Mouse (Mus musculus) cerebral cortex, adult 2 months (tissue): Measurements from ENCODE around the gene Ergic2.

ENCODE experiments used
- WGBS: fragments of 180-500 bp; shearing (Covaris S2); methylation state at CpG from one replicate; pipeline ENCODE4 v1.1.7; 2018; 5-methylcytosine and 5-hydroxymethylcytosine counted together

The Ergic2 gene

DNA sequence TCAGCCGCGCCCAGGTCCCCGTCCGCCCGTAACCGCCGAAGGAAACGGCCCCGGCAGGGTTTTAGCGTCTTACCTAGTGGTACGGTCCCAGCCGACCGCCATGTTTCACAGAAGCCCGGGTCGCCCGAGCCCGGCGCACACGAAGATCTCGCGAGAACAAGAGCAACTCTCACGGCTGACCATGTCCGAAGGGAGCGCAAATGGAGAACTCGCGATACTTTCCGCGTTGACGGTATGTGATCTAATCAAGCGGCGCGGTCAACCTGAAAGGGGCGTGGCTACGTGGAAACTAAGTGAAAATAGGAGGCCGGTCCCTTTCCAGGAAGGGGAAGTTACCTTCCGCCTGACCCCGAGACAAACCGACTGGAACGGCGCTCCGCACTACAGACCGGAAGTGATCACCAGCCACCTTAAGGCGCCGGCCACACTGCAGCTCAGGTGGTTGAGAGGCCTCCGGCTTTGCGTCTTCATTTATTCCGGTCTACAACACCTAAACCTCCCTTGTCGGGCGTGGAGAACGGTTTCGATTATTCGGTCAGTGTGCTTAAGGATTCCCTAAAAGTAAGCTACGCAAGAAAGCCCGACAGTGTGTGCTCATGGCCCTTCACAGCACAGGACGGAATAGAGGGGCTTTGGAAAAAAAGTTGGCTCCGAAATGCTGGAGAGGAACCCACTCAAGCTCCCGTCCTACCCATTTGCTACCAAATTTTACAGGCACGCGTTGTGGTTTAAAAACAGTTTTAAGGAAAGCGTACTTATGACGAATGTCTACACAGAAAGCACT, at the start of gene Ergic2:
Gene Ergic2 (minus strand): TSS at position 478 of the 784 bp plus-strand sequence.
- under 1% methylated on average over 61 of the region's 61 CpGs for WGBS

- 86% methylated on average over 6 of the region's 6 CpGs for WGBS
Observed at GRCm38 (mm10) chr6:148260729-148261101, 48.5 kb upstream of the Ergic2 start.

DNA sequence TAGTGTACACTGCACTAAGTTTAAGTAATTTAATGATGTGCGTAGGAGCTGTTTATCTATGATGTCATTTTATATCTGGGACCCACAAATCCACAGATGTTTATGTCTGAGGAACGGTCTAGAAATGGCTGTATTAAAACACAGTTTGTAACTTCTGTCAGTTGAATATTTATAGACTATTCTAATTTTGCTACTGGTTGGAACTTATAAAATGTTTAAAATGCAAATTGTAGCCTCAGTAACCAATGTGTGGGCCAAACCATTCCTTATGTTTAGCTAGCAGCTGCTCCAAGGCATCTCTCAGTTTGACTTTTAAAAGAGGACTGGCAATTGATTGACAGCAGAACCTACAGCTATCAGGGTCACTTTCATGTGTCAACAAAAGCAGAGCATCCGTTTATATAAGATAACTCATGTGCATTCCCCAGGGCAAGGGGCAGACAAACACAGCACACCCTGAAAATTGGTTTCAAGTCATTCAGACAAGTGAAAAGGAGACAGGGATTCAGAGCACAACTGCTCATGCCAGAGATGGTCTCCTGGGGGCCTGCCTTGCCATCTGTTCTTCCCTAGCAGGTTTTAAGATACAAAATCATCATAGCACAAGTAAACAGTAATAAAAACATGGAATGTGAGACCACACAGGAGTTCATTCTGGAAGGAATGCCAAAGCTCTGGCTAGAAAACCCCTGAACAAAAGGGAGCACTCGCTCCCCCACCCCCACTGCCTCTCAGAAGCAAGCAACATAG, 48.0 kb upstream of the Ergic2 start:
- WGBS = 48% methylated on average over 4 of the region's 4 CpGs

DNA sequence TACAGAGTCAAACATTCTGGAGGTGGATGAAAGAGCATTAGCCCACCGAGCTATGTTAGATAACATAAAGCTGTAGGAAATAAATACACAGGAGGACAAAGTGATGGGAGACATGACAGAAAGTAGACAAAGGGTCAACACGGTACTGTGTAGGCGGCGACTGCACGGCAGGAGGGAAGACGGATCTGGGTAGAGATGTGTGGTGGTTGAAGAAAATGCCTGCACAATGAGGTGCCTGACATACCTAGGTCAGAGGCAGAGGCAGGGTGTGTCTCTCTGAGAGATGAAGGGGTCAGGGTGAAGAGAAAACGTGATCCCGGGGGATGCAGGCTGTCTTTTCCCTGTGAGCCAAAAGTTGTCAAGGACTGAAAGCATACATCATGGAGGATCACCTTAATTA, 46.9 kb upstream of the Ergic2 start:
- 85% methylated on average over 8 of the region's 8 CpGs for WGBS

- WGBS = 82% methylated on average over 2 of the region's 2 CpGs
Observed at GRCm38 (mm10) chr6:148257805-148258204, 45.6 kb upstream of the Ergic2 start.

DNA sequence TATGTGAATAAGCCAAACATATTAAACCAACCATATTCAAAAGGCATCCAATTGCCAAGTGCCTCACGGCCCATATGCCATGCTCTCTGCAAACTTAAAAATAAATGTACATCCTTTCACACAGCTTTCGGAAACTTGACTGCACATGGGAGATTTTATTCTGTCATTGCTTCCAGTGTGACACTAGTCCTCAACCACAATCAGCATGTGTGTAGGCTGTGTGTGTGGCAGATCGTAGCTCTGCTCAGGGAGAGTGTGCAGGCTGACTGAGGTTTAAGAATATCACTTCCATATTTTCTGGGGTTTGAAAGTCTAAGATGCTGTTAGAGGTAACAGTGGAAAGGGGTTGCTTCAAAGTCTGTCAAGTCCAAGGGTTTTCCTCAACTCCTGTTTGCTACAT, 43.9 kb upstream of the Ergic2 start:
- 55% methylated on average over 3 of the region's 3 CpGs for WGBS

DNA sequence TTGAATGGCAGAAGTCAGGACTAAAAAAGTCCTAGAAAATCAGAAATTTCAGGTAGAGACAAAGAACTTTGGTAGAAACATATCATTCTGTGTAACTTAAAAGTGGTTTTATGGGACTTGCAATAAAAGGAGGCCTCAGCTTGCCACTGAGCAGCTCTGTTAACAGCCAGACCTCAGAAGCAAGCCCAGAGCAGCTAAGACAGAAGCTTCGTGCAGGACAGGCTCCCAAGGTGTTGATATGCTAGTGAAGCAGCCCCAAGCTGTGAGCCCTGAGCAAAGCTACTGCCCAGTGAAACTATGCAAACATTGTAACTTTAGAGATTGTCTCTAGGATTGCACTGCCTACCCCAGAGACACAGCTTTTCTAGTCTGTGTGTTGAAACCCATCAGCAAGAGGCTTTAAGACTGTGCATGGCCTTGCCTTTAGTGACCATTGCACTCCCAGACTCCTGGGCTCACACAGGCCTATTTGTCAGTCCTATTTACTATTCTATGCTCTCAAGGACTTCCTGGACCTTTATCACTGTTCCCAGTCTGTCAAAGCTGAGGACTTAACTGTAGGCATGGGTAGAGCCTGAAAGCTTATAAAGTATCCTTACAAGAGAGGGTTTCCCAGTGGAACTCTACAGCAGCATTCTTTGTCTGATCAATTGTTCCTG, 43.4 kb upstream of the Ergic2 start:
- 66% methylated on average over 1 of the region's 1 CpGs for WGBS

- 58% methylated on average over 3 of the region's 3 CpGs for WGBS
Observed at GRCm38 (mm10) chr6:148249221-148249620, 37.0 kb upstream of the Ergic2 start.

DNA sequence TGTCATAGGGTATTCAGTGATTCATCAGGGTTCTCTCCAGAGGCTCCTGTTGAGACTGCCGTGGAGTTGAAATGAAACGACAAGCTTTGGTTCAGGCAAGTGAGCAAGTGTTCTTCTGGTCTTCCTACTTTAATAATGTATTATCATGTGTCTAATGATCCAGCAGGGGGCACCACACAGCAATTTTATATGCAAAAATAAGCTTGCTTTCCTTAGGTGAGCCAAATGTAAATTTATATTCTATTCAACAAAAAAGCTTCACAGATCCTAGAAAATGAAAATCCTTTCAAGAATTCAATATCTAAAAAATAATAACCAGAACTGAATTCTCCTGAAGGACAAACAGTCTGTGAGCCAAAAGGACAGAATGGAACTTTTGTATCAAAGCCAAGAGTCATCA, 36.5 kb upstream of the Ergic2 start:
- 18% methylated on average over 2 of the region's 2 CpGs for WGBS

GRCm38 (mm10) chr6:148246544-148246943, 34.4 kb upstream of the Ergic2 start:
- WGBS = 85% methylated on average over 7 of the region's 7 CpGs

GRCm38 (mm10) chr6:148244836-148245235, 32.7 kb upstream of the Ergic2 start:
- 96% methylated on average over 1 of the region's 1 CpGs for WGBS

DNA sequence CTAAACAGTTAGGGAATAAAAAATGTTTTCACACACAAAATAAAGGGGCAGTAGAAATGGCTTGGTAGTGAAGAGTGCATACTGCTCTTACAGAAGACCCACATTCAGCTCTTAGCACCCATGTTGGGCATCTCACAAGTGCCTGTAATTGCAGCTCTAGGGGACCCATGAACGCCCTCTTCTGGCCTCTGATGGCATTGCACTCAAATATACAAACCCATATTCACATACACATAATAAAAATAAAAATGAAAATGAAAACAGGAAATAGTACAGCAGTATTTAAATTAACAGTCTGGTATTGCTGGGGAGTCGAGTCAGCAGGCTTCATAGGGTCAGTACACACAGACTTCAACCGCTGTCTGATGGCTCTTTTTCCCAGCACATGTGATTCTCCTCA, 30.1 kb upstream of the Ergic2 start:
- WGBS = 61% methylated on average over 3 of the region's 3 CpGs

GRCm38 (mm10) chr6:148241685-148242084, 29.5 kb upstream of the Ergic2 start:
- 67% methylated on average over 5 of the region's 5 CpGs for WGBS

DNA sequence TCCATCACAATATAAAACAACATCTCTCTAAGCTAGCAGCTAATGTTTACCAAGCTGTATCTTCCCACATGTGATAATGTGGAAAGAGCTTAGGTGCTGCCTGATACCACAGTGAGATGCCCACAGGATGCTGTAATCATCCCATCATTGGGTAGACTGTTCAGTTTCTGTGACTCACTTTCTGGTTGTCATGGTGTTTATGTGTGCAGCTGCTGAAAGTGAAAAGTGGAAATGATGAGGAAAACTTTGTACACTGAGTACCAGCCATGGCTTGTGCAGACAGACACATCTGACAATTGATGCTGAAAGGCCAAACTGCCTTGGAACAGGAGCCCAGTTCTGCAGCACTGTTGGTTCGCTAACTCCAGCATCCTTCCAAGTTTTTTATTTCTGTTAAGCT, 27.1 kb upstream of the Ergic2 start:
- WGBS = 79% methylated on average over 1 of the region's 1 CpGs

- WGBS = 39% methylated on average over 5 of the region's 5 CpGs
Observed at GRCm38 (mm10) chr6:148237453-148237852, 25.3 kb upstream of the Ergic2 start.

- WGBS = 37% methylated on average over 3 of the region's 3 CpGs
Observed at GRCm38 (mm10) chr6:148234105-148234828, 22.1 kb upstream of the Ergic2 start.

DNA sequence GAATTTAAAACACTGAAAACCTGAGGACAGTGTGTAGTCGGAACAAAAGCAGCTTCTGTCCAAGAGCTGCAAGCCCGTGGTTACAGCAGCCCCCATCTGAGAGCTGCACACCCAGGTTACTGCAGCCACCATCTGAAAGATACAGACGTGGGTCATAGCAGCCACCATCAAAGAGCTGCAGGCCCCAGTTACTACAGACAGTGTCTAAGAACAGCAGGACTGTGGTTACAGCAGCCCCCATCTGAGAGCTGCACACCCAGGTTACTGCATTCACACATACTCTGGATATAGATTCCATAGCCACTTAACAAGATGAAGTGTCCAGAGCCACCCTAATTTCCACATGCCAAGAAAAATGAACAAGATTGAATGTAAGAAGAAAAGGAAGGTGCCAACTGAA, 15.4 kb upstream of the Ergic2 start:
- WGBS = 59% methylated on average over 3 of the region's 3 CpGs

- WGBS = 71% methylated on average over 2 of the region's 2 CpGs
Observed at GRCm38 (mm10) chr6:148222686-148223085, 10.5 kb upstream of the Ergic2 start.

DNA sequence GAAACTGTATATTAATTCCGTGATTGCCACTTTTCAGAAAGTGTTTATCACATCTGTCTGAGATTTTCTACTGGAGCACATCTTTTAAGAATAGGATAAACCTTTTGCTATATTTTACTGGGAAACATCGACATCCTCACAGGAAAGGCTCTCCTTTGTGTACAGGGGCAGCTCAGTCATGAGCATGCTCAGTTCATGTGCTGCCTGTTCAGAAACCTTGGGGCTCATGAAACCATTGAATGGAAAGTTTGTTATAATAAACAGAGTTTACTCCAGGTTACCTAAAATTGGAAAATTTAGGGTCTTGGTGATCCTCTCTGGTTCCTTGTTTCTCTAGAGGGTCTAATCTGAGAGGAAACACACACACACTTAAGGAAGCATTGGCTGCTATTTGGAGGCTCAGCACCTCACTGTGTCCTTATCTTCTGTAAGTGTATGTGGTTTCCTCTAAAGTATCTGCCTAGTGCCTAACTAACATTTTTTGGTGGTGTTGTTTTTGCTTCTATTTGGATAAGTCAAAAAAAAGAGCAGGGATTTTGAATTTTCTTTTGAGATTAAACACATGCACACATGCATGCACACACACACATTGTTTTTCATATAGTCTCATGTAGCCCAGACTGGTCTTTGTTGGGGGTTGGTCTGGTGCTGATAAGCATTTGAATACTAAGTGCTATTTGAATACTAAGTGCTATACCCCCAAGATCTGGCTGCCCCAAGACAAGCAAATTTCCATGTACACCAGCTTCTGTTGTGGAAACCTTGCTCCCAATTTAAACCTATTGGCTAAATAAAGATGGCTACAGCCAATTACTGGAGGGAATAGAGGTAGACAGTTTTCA, 6.3 kb upstream of the Ergic2 start:
- WGBS = 86% methylated on average over 2 of the region's 2 CpGs

- WGBS = 88% methylated on average over 4 of the region's 4 CpGs
Observed at GRCm38 (mm10) chr6:148216752-148217151, 4.6 kb upstream of the Ergic2 start.

DNA sequence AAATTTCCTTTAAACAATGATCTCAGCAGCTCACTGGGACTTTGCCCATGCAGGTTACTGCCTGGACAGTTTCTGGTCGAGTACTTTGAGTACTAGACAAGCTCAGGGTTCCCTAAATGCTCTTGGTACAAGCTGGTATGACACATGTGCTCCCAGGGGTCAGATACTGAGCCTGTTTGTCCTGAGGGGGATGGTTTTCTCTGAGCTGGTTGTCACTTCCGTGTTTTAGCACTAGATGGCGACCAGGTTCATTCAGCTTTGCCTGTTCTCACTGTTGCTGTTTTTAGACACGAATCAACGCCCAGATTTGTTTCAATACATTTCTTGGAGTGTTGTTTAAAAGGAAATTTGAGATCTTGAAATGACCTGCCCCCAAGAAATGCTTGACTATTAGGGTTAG, 2.6 kb upstream of the Ergic2 start:
- 1% methylated on average over 5 of the region's 5 CpGs for WGBS
